Mouse (Mus musculus) heart, embryonic 12.5 days (tissue): ENCODE measurements at regions not wholly inside any gene's neighbourhood (a gene's known extent, or its start where the extent isn't known, plus 50 kb on each side); places are given as distances from the start of the nearest gene placed in this dataset.

Experiments
- ATAC-seq: fragments of 200-750 bp; cut with Nextera tagmentation; 2 replicates; pipeline ENCODE4 v1.8.0; 2017; ENCODE audit warnings: moderate TSS enrichment, moderate library complexity; ENCODE audit not compliant: insufficient number of reproducible peaks, low FRiP score
- H3K27ac ChIP-seq: fragments of 300-500 bp; sonication (generic); 2 replicates; pipeline ENCODE4 v1.5.1; 2016; ENCODE audit warnings: mild to moderate bottlenecking, moderate library complexity; ENCODE audit not compliant: poor library complexity, severe bottlenecking
- H3K27me3 ChIP-seq: fragments of 300-500 bp; sonication (generic); replicated peaks from 2 replicates; pipeline ENCODE4 v1.6.1; 2016; ENCODE audit warnings: mild to moderate bottlenecking, moderate library complexity
- H3K36me3 ChIP-seq: fragments of 300-500 bp; sonication (generic); 2 replicates; pipeline ENCODE4 v1.6.1; 2016; ENCODE audit warnings: mild to moderate bottlenecking, moderate library complexity
- H3K4me1 ChIP-seq: fragments of 300-500 bp; sonication (generic); replicated peaks from 2 replicates; pipeline ENCODE4 v1.6.1; 2016; ENCODE audit warnings: mild to moderate bottlenecking
- H3K4me2 ChIP-seq: fragments of 300-500 bp; sonication (generic); 2 replicates; pipeline ENCODE4 v1.6.1; 2016; ENCODE audit warnings: mild to moderate bottlenecking, moderate library complexity
- H3K4me3 ChIP-seq: fragments of 300-500 bp; sonication (generic); 2 replicates; pipeline ENCODE4 v1.5.1; 2016; ENCODE audit warnings: mild to moderate bottlenecking
- H3K9ac ChIP-seq: fragments of 300-500 bp; sonication (generic); 2 replicates; pipeline ENCODE4 v1.6.1; 2016; ENCODE audit warnings: mild to moderate bottlenecking, moderate library complexity
- H3K9me3 ChIP-seq: fragments of 300-500 bp; sonication (generic); replicated peaks from 2 replicates; pipeline ENCODE4 v1.6.1; 2016; ENCODE audit warnings: mild to moderate bottlenecking, moderate library complexity
- WGBS: fragments of 180-500 bp; shearing (Covaris S2); methylation state at CpG from one replicate; pipeline ENCODE4 v1.1.7; 2016; 5-methylcytosine and 5-hydroxymethylcytosine counted together

GRCm38 (mm10) chr4:69898831-69899230 lies 511.4 kb downstream of the Cdk5rap2 start:
- WGBS = 47% methylated on average over 1 of the region's 1 CpGs

GRCm38 (mm10) chr4:69896111-69896510 lies 514.1 kb downstream of the Cdk5rap2 start:
- Histone ChIP-seq H3K4me1 (no peaks in the 10 kb centered on the region), H3K36me3 (no peaks in the 10 kb centered on the region), H3K4me3 (no peak overlapping the region), H3K27ac (no peak overlapping the region), H3K4me2 (no peak overlapping the region), H3K9me3 (no peaks in the 10 kb centered on the region), H3K27me3 (no peaks in the 10 kb centered on the region), H3K9ac (no peak overlapping the region)
- WGBS = 69% methylated on average over 1 of the region's 1 CpGs
- ATAC-seq = no peak

More at GRCm38 (mm10) chr4:69898831-69899230, 511.4 kb downstream of the Cdk5rap2 start:
- Histone ChIP-seq H3K36me3 (no peaks in the 10 kb centered on the region), H3K9ac (no peak overlapping the region), H3K27me3 (no peaks in the 10 kb centered on the region), H3K27ac (no peak overlapping the region), H3K4me1 (no peaks in the 10 kb centered on the region), H3K4me3 (no peak overlapping the region), H3K9me3 (no peaks in the 10 kb centered on the region), H3K4me2 (no peak overlapping the region)
- ATAC-seq = no peak

- H3K27me3 ChIP-seq = no peaks in the 10 kb centered on the region
- no peaks in the 10 kb centered on the region for H3K4me1 ChIP-seq
- H3K9ac ChIP-seq = no peak overlapping the region
- peaks cover under 1% of the 10 kb centered on the region; the same call in 1 of the 2 replicates for H3K9me3 ChIP-seq
- no peak overlapping the region for H3K27ac ChIP-seq
- no peak overlapping the region for H3K4me3 ChIP-seq
- ATAC-seq = no peak
- no peaks in the 10 kb centered on the region for H3K36me3 ChIP-seq
- no peak overlapping the region for H3K4me2 ChIP-seq
Observed at GRCm38 (mm10) chr4:69892829-69893175, 517.4 kb downstream of the Cdk5rap2 start.

- no peak overlapping the region for H3K4me2 ChIP-seq
- no peaks in the 10 kb centered on the region for H3K36me3 ChIP-seq
- H3K27me3 ChIP-seq = no peaks in the 10 kb centered on the region
- ATAC-seq = no peak
- peaks cover 5% of the 10 kb centered on the region; the same call in 1 of the 2 replicates for H3K9me3 ChIP-seq
- no peak overlapping the region for H3K27ac ChIP-seq
- WGBS = 66% methylated on average over 8 of the region's 8 CpGs
- H3K4me1 ChIP-seq = no peaks in the 10 kb centered on the region
- no peak overlapping the region for H3K4me3 ChIP-seq
- H3K9ac ChIP-seq = no peak overlapping the region
Observed at GRCm38 (mm10) chr4:69891898-69892828, 518.1 kb downstream of the Cdk5rap2 start.

- Histone ChIP-seq H3K4me2 (no peak overlapping the region), H3K9ac (no peak overlapping the region), H3K4me1 (no peaks in the 10 kb centered on the region), H3K27ac (no peak overlapping the region), H3K4me3 (no peak overlapping the region), H3K36me3 (no peaks in the 10 kb centered on the region), H3K9me3 (peaks cover 5% of the 10 kb centered on the region; the same call in 1 of the 2 replicates), H3K27me3 (no peaks in the 10 kb centered on the region)
- WGBS = 80% methylated on average over 2 of the region's 2 CpGs
- no peak for ATAC-seq
Observed at GRCm38 (mm10) chr4:69890655-69891054, 519.6 kb downstream of the Cdk5rap2 start.

- Histone ChIP-seq H3K9ac (no peak overlapping the region), H3K9me3 (peaks cover 5% of the 10 kb centered on the region; the same call in 1 of the 2 replicates), H3K4me3 (no peak overlapping the region), H3K36me3 (no peaks in the 10 kb centered on the region), H3K4me1 (no peaks in the 10 kb centered on the region), H3K27ac (no peak overlapping the region), H3K27me3 (no peaks in the 10 kb centered on the region), H3K4me2 (no peak overlapping the region)
- ATAC-seq = no peak
- WGBS = 26% methylated on average over 5 of the region's 5 CpGs
Observed at GRCm38 (mm10) chr4:69889931-69890634, 520.2 kb downstream of the Cdk5rap2 start.

GRCm38 (mm10) chr4:69876734-69877133 lies 533.5 kb downstream of the Cdk5rap2 start:
- Histone ChIP-seq H3K9ac (no peak overlapping the region), H3K9me3 (no peaks in the 10 kb centered on the region), H3K4me3 (no peak overlapping the region), H3K27me3 (no peaks in the 10 kb centered on the region), H3K27ac (no peak overlapping the region), H3K36me3 (no peaks in the 10 kb centered on the region), H3K4me1 (no peaks in the 10 kb centered on the region), H3K4me2 (no peak overlapping the region)
- no peak for ATAC-seq
- 52% methylated on average over 2 of the region's 2 CpGs for WGBS

- Histone ChIP-seq H3K27ac (no peak overlapping the region), H3K4me2 (no peak overlapping the region), H3K4me1 (no peaks in the 10 kb centered on the region), H3K9ac (no peak overlapping the region), H3K4me3 (no peak overlapping the region), H3K36me3 (no peaks in the 10 kb centered on the region), H3K27me3 (no peaks in the 10 kb centered on the region), H3K9me3 (no peaks in the 10 kb centered on the region)
- no peak for ATAC-seq
- WGBS = 74% methylated on average over 2 of the region's 2 CpGs
Observed at GRCm38 (mm10) chr4:69870638-69871037, 539.6 kb downstream of the Cdk5rap2 start.

- no peak for ATAC-seq
- no peaks in the 10 kb centered on the region for H3K9me3 ChIP-seq
- H3K9ac ChIP-seq = no peak overlapping the region
- no peaks in the 10 kb centered on the region for H3K36me3 ChIP-seq
- no peaks in the 10 kb centered on the region for H3K27me3 ChIP-seq
- WGBS = 92% methylated on average over 13 of the region's 13 CpGs
- H3K4me2 ChIP-seq = no peak overlapping the region
- H3K4me1 ChIP-seq = no peaks in the 10 kb centered on the region
- no peak overlapping the region for H3K27ac ChIP-seq
- H3K4me3 ChIP-seq = no peak overlapping the region
Observed at GRCm38 (mm10) chr4:69855001-69855400, 555.2 kb downstream of the Cdk5rap2 start.

GRCm38 (mm10) chr4:69852637-69853036 lies 557.6 kb downstream of the Cdk5rap2 start:
- no peaks in the 10 kb centered on the region for H3K9me3 ChIP-seq
- ATAC-seq = no peak
- no peak overlapping the region for H3K4me3 ChIP-seq
- H3K36me3 ChIP-seq = no peaks in the 10 kb centered on the region
- no peaks in the 10 kb centered on the region for H3K4me1 ChIP-seq
- H3K4me2 ChIP-seq = no peak overlapping the region
- WGBS = 70% methylated on average over 1 of the region's 1 CpGs
- H3K27ac ChIP-seq = no peak overlapping the region
- H3K27me3 ChIP-seq = no peaks in the 10 kb centered on the region
- H3K9ac ChIP-seq = no peak overlapping the region

- no peaks in the 10 kb centered on the region for H3K36me3 ChIP-seq
- H3K27me3 ChIP-seq = no peaks in the 10 kb centered on the region
- H3K9ac ChIP-seq = no peak overlapping the region
- no peak for ATAC-seq
- no peak overlapping the region for H3K27ac ChIP-seq
- H3K4me2 ChIP-seq = no peak overlapping the region
- no peaks in the 10 kb centered on the region for H3K4me1 ChIP-seq
- no peak overlapping the region for H3K4me3 ChIP-seq
- 77% methylated on average over 3 of the region's 3 CpGs for WGBS
- H3K9me3 ChIP-seq = no peaks in the 10 kb centered on the region
Observed at GRCm38 (mm10) chr4:69849423-69849822, 560.8 kb downstream of the Cdk5rap2 start.
